Mouse (Mus musculus): Measurements from ENCODE around the gene Traf3ip2.

DNA sequence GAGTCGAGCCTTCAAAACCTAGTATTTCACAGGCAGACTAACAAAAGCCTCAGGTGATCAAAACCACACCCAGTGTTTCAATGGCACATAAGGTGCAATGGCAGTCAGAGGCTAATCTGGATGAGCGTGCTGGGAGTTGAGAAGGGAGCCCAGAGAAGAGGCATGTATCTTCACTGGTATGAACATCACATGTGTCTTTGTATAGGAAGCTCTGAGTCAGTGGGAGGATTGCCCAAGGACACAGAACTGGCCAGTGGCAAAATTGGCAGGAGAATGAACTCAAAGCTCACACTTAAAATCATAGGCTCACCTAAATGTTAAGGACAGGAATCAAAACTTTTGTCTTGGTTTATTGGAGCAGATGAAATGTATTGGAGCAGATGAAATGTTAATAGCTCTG lies 70.7 kb downstream of the Traf3ip2 start:
- TF ChIP-seq POLR2A (IDR thresholded peaks at IDR 0.05; ENCODE audit: low read depth, low read length): no peak
- TF ChIP-seq CTCF (IDR thresholded peaks at IDR 0.05; ENCODE audit: borderline replicate concordance, insufficient read depth, low read length): no peak

Measured in embryonic fibroblast, embryonic 13.5 days (primary cell).